ENCODE assay signal across 14 mouse cellular contexts in the genomic region with DNA sequence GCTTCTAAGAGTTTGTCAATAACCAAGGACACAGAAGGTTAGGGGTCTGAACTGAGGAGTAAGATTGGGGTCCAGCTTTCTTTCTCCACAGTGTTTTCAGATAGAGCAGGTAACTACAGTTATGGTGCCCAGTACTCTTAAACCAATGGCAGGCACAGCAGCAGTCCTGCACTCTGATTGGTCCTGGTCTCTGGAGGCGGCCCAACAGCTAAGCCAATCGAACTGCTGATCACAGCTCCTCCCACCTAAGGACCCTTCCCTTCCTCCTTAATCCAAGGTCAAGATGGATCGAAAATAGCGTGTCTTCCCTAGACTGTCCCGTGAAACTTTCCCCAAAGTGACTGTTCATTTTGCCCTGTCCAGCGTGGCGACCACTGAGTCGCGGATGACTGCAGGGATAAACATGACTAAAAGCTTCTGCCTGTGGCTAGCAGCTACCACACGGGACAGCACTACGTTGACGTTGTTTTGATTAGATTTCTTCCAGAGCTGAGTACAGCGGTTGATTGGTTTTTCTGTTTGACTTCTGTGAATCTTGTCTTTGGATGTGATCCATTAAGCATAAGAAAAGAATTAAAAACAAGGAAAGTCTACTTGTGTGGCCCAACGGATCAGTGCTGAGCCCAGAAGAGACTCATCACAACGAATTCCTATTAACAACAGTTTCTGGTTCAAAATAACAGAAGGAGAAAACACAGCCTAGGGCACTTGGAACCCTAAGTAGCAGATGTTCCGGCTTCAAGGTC. TPM values are rescaled to one million over a fixed set of nuclear protein-coding genes. Genes with fewer than 3 reads are reported as not detected.
DNase-seq lines count a peak whose midpoint lies in the region; ATAC-seq and TF ChIP-seq lines count a peak whose summit lies in the region.
"Had no signal": no experiment of that assay in that cellular context is flagged by ENCODE, and none has a peak within 500 bp of the region (broad histone marks: within the 10 kb centered on the region; RNA-seq: fewer than 3 reads in every experiment).

No protein-coding gene starts in this region.

- peaks cover 7% of the 10 kb centered on the region; the same call in 1 of the 2 replicates for H3K4me1 ChIP-seq in kidney, postnatal 0 days (replicated peaks; ENCODE audit: insufficient read depth, low read length)
- peaks cover 8 to 24% of the 10 kb centered on the region in 2 experiments for H3K4me1 ChIP-seq in MEL (ENCODE audit: control insufficient read depth in 1 of 2, insufficient read depth in 2 of 2, low read length in 2 of 2)
- H3K4me1 ChIP-seq in embryonic facial prominence, embryonic 13.5 days: peaks cover 19% of the 10 kb centered on the region
- peaks cover 24% of the 10 kb centered on the region for H3K4me1 ChIP-seq in liver, embryonic 16.5 days (ENCODE audit: control insufficient read depth, low read depth, low read length)
- H3K4me1 ChIP-seq in hindbrain, embryonic 16.5 days (ENCODE audit: control insufficient read depth, insufficient read depth, low read depth, low read length): no peaks in the 10 kb centered on the region
- H3K4me1 ChIP-seq: lung, embryonic 15.5 days; midbrain, embryonic 13.5 days; neural tube, embryonic 13.5 days had no signal

- TF ChIP-seq RAD21 in MEL (IDR thresholded peaks at IDR 0.05; ENCODE audit: low read depth, low read length): no peak

- H3K9me3 ChIP-seq in kidney, postnatal 0 days (replicated peaks; ENCODE audit: low read length): no peaks in the 10 kb centered on the region
- no peaks in the 10 kb centered on the region for H3K9me3 ChIP-seq in MEL (replicated peaks; ENCODE audit: insufficient read depth, low read length)
- H3K9me3 ChIP-seq in embryonic facial prominence, embryonic 13.5 days: no peaks in the 10 kb centered on the region
- H3K9me3 ChIP-seq in liver, embryonic 16.5 days (replicated peaks; ENCODE audit: control insufficient read depth, low read length): no peaks in the 10 kb centered on the region
- H3K9me3 ChIP-seq in hindbrain, embryonic 16.5 days (ENCODE audit: control insufficient read depth, low read length): no peaks in the 10 kb centered on the region
- H3K9me3 ChIP-seq: lung, embryonic 15.5 days; midbrain, embryonic 13.5 days; neural tube, embryonic 13.5 days had no signal

- H3K4me2 ChIP-seq in kidney, postnatal 0 days (ENCODE audit: low read length): no peak overlapping the region
- H3K4me2 ChIP-seq in embryonic facial prominence, embryonic 13.5 days: no peak overlapping the region
- H3K4me2 ChIP-seq in liver, embryonic 16.5 days (ENCODE audit: low read depth, low read length): no peak overlapping the region
- no peak overlapping the region for H3K4me2 ChIP-seq in hindbrain, embryonic 16.5 days (ENCODE audit: low read length)
- H3K4me2 ChIP-seq: hindbrain, embryonic 14.5 days; lung, embryonic 15.5 days; midbrain, embryonic 13.5 days; neural tube, embryonic 13.5 days had no signal

- H3K4me3 ChIP-seq in kidney, postnatal 0 days (replicated peaks; ENCODE audit: low read depth, low read length): no peak overlapping the region
- H3K4me3 ChIP-seq in MEL (ENCODE audit: control insufficient read depth in 1 of 2, insufficient read depth in 1 of 2, low read depth in 2 of 2, low read length in 2 of 2): no peak overlapping the region
- no peak overlapping the region for H3K4me3 ChIP-seq in embryonic facial prominence, embryonic 13.5 days
- H3K4me3 ChIP-seq in liver, embryonic 16.5 days (ENCODE audit: low read depth, low read length): no peak overlapping the region
- no peak overlapping the region for H3K4me3 ChIP-seq in hindbrain, embryonic 16.5 days (ENCODE audit: low read length)
- H3K4me3 ChIP-seq: heart, adult 2 months; lung, embryonic 15.5 days; midbrain, embryonic 13.5 days; neural tube, embryonic 13.5 days had no signal

- no peaks in the 10 kb centered on the region for H3K36me3 ChIP-seq in kidney, postnatal 0 days (ENCODE audit: insufficient read depth, low read length)
- H3K36me3 ChIP-seq in MEL (ENCODE audit: control insufficient read depth in 1 of 2, insufficient read depth in 2 of 2, low read length in 2 of 2): peaks cover 0 to 21% of the 10 kb centered on the region in 2 experiments; a peak in 2 of 4 replicates
- no peaks in the 10 kb centered on the region for H3K36me3 ChIP-seq in embryonic facial prominence, embryonic 13.5 days
- H3K36me3 ChIP-seq in liver, embryonic 16.5 days (ENCODE audit: control insufficient read depth, insufficient read depth): no peaks in the 10 kb centered on the region
- H3K36me3 ChIP-seq in hindbrain, embryonic 16.5 days (ENCODE audit: control insufficient read depth, insufficient read depth, low read length): no peaks in the 10 kb centered on the region
- H3K36me3 ChIP-seq: lung, embryonic 15.5 days; midbrain, embryonic 13.5 days; neural tube, embryonic 13.5 days had no signal

- H3K9ac ChIP-seq in kidney, postnatal 0 days (ENCODE audit: low read depth, low read length): no peak overlapping the region
- H3K9ac ChIP-seq in MEL (ENCODE audit: control insufficient read depth, low read depth, low read length, poor library complexity, severe bottlenecking): no peak overlapping the region; the same call in 1 of the 2 replicates
- no peak overlapping the region for H3K9ac ChIP-seq in embryonic facial prominence, embryonic 13.5 days
- H3K9ac ChIP-seq in liver, embryonic 16.5 days (ENCODE audit: low read depth, low read length): no peak overlapping the region
- H3K9ac ChIP-seq in hindbrain, embryonic 16.5 days (ENCODE audit: low read depth, low read length): no peak overlapping the region
- H3K9ac ChIP-seq: hindbrain, embryonic 14.5 days; lung, embryonic 15.5 days; midbrain, embryonic 13.5 days; neural tube, embryonic 13.5 days had no signal

- TF ChIP-seq EP300 in MEL (IDR thresholded peaks at IDR 0.05; ENCODE audit: low read depth in 1 of 2, low read length in 2 of 2): no peak

- H3K27ac ChIP-seq in kidney, postnatal 0 days: 0 out of 2 replicates have a peak overlapping the region, but pooled peaks have one; percentile 65
- peak overlapping the region; percentile 94 for H3K27ac ChIP-seq in MEL (ENCODE audit: control insufficient read depth, low read depth, low read length)
- H3K27ac ChIP-seq in embryonic facial prominence, embryonic 13.5 days: peak overlapping the region; percentile 75
- H3K27ac ChIP-seq in liver, embryonic 16.5 days (ENCODE audit: low read length): peak overlapping the region; percentile 95
- no peak overlapping the region for H3K27ac ChIP-seq in hindbrain, embryonic 16.5 days (ENCODE audit: low read depth, low read length)
- H3K27ac ChIP-seq: heart, adult 2 months; hindbrain, embryonic 14.5 days; lung, embryonic 15.5 days; midbrain, embryonic 13.5 days; neural tube, embryonic 13.5 days had no signal

- TF ChIP-seq POLR2A in MEL (IDR thresholded peaks at IDR 0.05; ENCODE audit: control insufficient read depth in 1 of 2, insufficient read depth in 1 of 2, low read depth in 1 of 2, low read length in 2 of 2, poor library complexity in 1 of 2): no peak

- peak; percentile 58 for DNase-seq in kidney, postnatal 0 days (ENCODE audit: low spot score)
- DNase-seq in kidney, postnatal 10 days: no peak
- DNase-seq in MEL (ENCODE audit: low read depth, low spot score): peak; percentile 46
- DNase-seq in right cerebral cortex, postnatal 14 days: no peak
- DNase-seq: cerebellum, adult 2 months; heart, adult 2 months; right cerebral cortex, adult 18-20 months had no signal

- no peaks in the 10 kb centered on the region for H3K79me2 ChIP-seq in MEL (ENCODE audit: control insufficient read depth, insufficient read depth, low read length, poor library complexity)

- H3K27me3 ChIP-seq in kidney, postnatal 0 days (ENCODE audit: insufficient read depth, low read length): no peaks in the 10 kb centered on the region
- no peaks in the 10 kb centered on the region for H3K27me3 ChIP-seq in MEL (ENCODE audit: control insufficient read depth in 1 of 2, insufficient read depth in 2 of 2, low read length in 2 of 2)
- no peaks in the 10 kb centered on the region for H3K27me3 ChIP-seq in embryonic facial prominence, embryonic 13.5 days
- H3K27me3 ChIP-seq in liver, embryonic 16.5 days (ENCODE audit: control insufficient read depth, insufficient read depth, low read depth, low read length): no peaks in the 10 kb centered on the region
- no peaks in the 10 kb centered on the region for H3K27me3 ChIP-seq in hindbrain, embryonic 16.5 days (replicated peaks; ENCODE audit: control insufficient read depth, insufficient read depth, low read length)
- H3K27me3 ChIP-seq: lung, embryonic 15.5 days; midbrain, embryonic 13.5 days; neural tube, embryonic 13.5 days had no signal

- ATAC-seq in kidney, postnatal 0 days (replicated peaks; ENCODE audit: low FRiP score, low read depth): peak; percentile 73
- ATAC-seq in embryonic facial prominence, embryonic 13.5 days (ENCODE audit: insufficient number of reproducible peaks, insufficient read depth, low FRiP score, low TSS enrichment, low read depth): 0 out of 2 replicates have a peak, but pooled peaks have one; percentile 33
- no peak for ATAC-seq in liver, embryonic 16.5 days (ENCODE audit: low read depth)
- ATAC-seq in hindbrain, embryonic 16.5 days: no peak
- ATAC-seq: midbrain, embryonic 13.5 days had no signal

- no peak for TF ChIP-seq CTCF in kidney, postnatal 0 days (IDR thresholded peaks at IDR 0.05; ENCODE audit: low read depth)
- TF ChIP-seq CTCF in MEL (IDR thresholded peaks at IDR 0.05 in 2 of 3, conservative IDR thresholded peaks at IDR 0.05 in 1 of 3; ENCODE audit: control insufficient read depth in 1 of 3, insufficient read depth in 1 of 3, low read depth in 2 of 3, low read length in 3 of 3, poor library complexity in 1 of 3, severe bottlenecking in 1 of 3): no peak

- WGBS in kidney, postnatal 0 days: 52% methylated on average over 16 of the region's 16 CpGs
- WGBS in embryonic facial prominence, embryonic 13.5 days: 57% methylated on average over 16 of the region's 16 CpGs
- 79% methylated on average over 16 of the region's 16 CpGs for WGBS in liver, embryonic 16.5 days (ENCODE audit: insufficient replicate concordance)
- whole genome bisulfite sequencing in hindbrain, embryonic 16.5 days: 91% methylated on average over 16 of the region's 16 CpGs

TF ChIP-seq in MEL, 35 proteins besides CTCF, POLR2A, EP300 and RAD21 (continues in another document):
- TF ChIP-seq CHD1 (IDR thresholded peaks at IDR 0.05; ENCODE audit: low read depth, low read length): no peak
- no peak for TF ChIP-seq E2F4 (IDR thresholded peaks at IDR 0.05; ENCODE audit: borderline replicate concordance, low read depth, low read length)
- no peak for TF ChIP-seq NELFE (IDR thresholded peaks at IDR 0.05; ENCODE audit: low read depth, low read length)
- no peak for TF ChIP-seq POLR2AphosphoS5 (IDR thresholded peaks at IDR 0.05; ENCODE audit: borderline replicate concordance, low read depth, low read length)

RNA-seq across cellular contexts. Expression of a gene that starts 18.1 kb away (rescaled TPM):
- 147 and 164 TPM in 2 replicates for polyA plus RNA-seq in kidney, postnatal 0 days (2015; fragmentation: Nextera tagmentation; extraction: Ambion mirVana)
- total RNA-seq in MEL (2012; rRNA removed): 459 and 531 TPM in 2 replicates
- 100 to 1,000 TPM; 428 to 526 TPM for polyA plus RNA-seq in MEL (2012; ENCODE audit: insufficient read depth in 1 of 2, insufficient read length in 2 of 2, low read depth in 1 of 2, low replicate concordance in 2 of 2, missing spikeins in 1 of 2)
- polyA plus RNA-seq in embryonic facial prominence, embryonic 13.5 days (2015; fragmentation: Nextera tagmentation; extraction: Ambion mirVana): 134 and 146 TPM in 2 replicates
- 85.5 and 91.8 TPM in 2 replicates for polyA plus RNA-seq in liver, embryonic 16.5 days (2015; fragmentation: Nextera tagmentation; extraction: Ambion mirVana)
- 118 and 129 TPM in 2 replicates for polyA plus RNA-seq in hindbrain, embryonic 16.5 days (2015; fragmentation: Nextera tagmentation; extraction: Ambion mirVana)

Comparison
In these comparisons a context has a peak if more than half of its experiments do, and no peak if none do; other contexts are left out.
1. DNase-seq: peak in kidney, postnatal 0 days (single experiment) and MEL (single experiment); none in kidney, postnatal 10 days (single experiment) and right cerebral cortex, postnatal 14 days (single experiment).
2. ATAC-seq: peak in kidney, postnatal 0 days (single experiment) and embryonic facial prominence, embryonic 13.5 days (single experiment); none in liver, embryonic 16.5 days (single experiment) and hindbrain, embryonic 16.5 days (single experiment).